Mouse (Mus musculus) frontal cortex, postnatal 10 days (tissue): ENCODE measurements around the gene Ltbp3.

Experiments used
- DNase-seq, 2 experiments: peaks; one replicate each; pipeline ENCODE4 v3.0.0; 2022; ENCODE audit warnings: low spot score in 2 of 2, mixed read lengths in 1 of 2

Gene Ltbp3

GRCm38 (mm10) chr19:5756321-5756985, 15.7 kb downstream of the Ltbp3 start:
- peak; percentile 66 to 74 for DNase-seq

- no peak for DNase-seq
Measured at GRCm38 (mm10) chr19:5756991-5757636, 16.4 kb downstream of the Ltbp3 start.

- no peak for DNase-seq
Measured at GRCm38 (mm10) chr19:5758878-5759403, 18.2 kb downstream of the Ltbp3 start.

GRCm38 (mm10) chr19:5763163-5763562, 22.5 kb downstream of the Ltbp3 start:
- DNase-seq: no peak

- DNase-seq: no peak
Measured at GRCm38 (mm10) chr19:5767271-5767670, 26.6 kb downstream of the Ltbp3 start.

- DNase-seq: no peak
Measured at GRCm38 (mm10) chr19:5770311-5770710, 29.6 kb downstream of the Ltbp3 start.

GRCm38 (mm10) chr19:5770925-5771860, 30.5 kb downstream of the Ltbp3 start, which contains the start of gene Scyl1:
Scyl1 (minus strand) TSS chr19:5771419.
- peak; percentile 88 to 92 for DNase-seq

- no peak for DNase-seq
Measured at GRCm38 (mm10) chr19:5777387-5778032, 36.8 kb downstream of the Ltbp3 start.

GRCm38 (mm10) chr19:5778312-5778711, 37.6 kb downstream of the Ltbp3 start:
- DNase-seq: no peak

- no peak for DNase-seq
Measured at GRCm38 (mm10) chr19:5780203-5780602, 39.5 kb downstream of the Ltbp3 start.

GRCm38 (mm10) chr19:5781532-5781931, 40.8 kb downstream of the Ltbp3 start:
- DNase-seq: no peak

- DNase-seq: no peak
Measured at GRCm38 (mm10) chr19:5782121-5782520, 41.4 kb downstream of the Ltbp3 start.

- no peak for DNase-seq
Measured at GRCm38 (mm10) chr19:5784958-5785577, 44.4 kb downstream of the Ltbp3 start.

- peak; percentile 64 to 82 for DNase-seq
Measured at GRCm38 (mm10) chr19:5786441-5787114, 45.9 kb downstream of the Ltbp3 start.

- peak; percentile 78 to 85 for DNase-seq
Measured at GRCm38 (mm10) chr19:5787128-5787635, 46.5 kb downstream of the Ltbp3 start.

- no peak for DNase-seq
Measured at GRCm38 (mm10) chr19:5787920-5788319, 47.2 kb downstream of the Ltbp3 start.

- no peak for DNase-seq
Measured at GRCm38 (mm10) chr19:5788620-5789019, 47.9 kb downstream of the Ltbp3 start.

GRCm38 (mm10) chr19:5789066-5789465, 48.4 kb downstream of the Ltbp3 start:
- no peak for DNase-seq

- DNase-seq: no peak
Measured at GRCm38 (mm10) chr19:5791329-5791728, 50.6 kb downstream of the Ltbp3 start.

- no peak for DNase-seq
Measured at GRCm38 (mm10) chr19:5793116-5793515, 52.4 kb downstream of the Ltbp3 start.
